Mouse (Mus musculus): ENCODE measurements at regions not wholly inside any gene's neighbourhood (a gene's known extent, or its start where the extent isn't known, plus 50 kb on each side); places are given as distances from the start of the nearest gene placed in this dataset.

GRCm38 (mm10) chr3:103432254-103432653 is 142.8 kb upstream of the Syt6 start:
- no peak for TF ChIP-seq EP300 (IDR thresholded peaks at IDR 0.05; ENCODE audit: low read depth)
- peak; percentile 21 for TF ChIP-seq CTCF (IDR thresholded peaks at IDR 0.05; ENCODE audit: low read depth)
